Mouse (Mus musculus) MEL (cell line): ENCODE data around the gene Npm1. TPM values are rescaled to one million over a fixed set of nuclear protein-coding genes. Genes with fewer than 3 reads are reported as not detected.

Experiments used
- DNase-seq: peaks from one replicate; pipeline ENCODE4 v3.0.0; 2011; ENCODE audit warnings: low read depth, low spot score
- H3K27ac ChIP-seq: 2 replicates; pipeline ENCODE4 v1.5.1; 2012; ENCODE audit warnings: low read depth, mild to moderate bottlenecking, control low read depth, low read length, moderate library complexity; ENCODE audit not compliant: control insufficient read depth
- H3K27me3 ChIP-seq, 2 experiments: fragments of 150-350 bp in 1 of 2; sonication (generic) in 1 of 2; 2 replicates each; pipeline ENCODE4 v1.6.1; 2012; ENCODE audit warnings: low read length in 2 of 2, mild to moderate bottlenecking in 2 of 2, improper control_type of control experiment in 1 of 2, moderate library complexity in 1 of 2; ENCODE audit not compliant: insufficient read depth in 2 of 2, control insufficient read depth in 1 of 2
- H3K36me3 ChIP-seq, 2 experiments: 2 replicates each; pipeline ENCODE4 v1.6.1; 2012 to 2014; ENCODE audit warnings: low read length in 2 of 2, improper control_type of control experiment in 1 of 2, inconsistent platforms in 1 of 2, mild to moderate bottlenecking in 1 of 2; ENCODE audit not compliant: insufficient read depth in 2 of 2, control insufficient read depth in 1 of 2
- H3K4me1 ChIP-seq, 2 experiments: fragments of 150-350 bp in 1 of 2; sonication (generic) in 1 of 2; 2 replicates each; pipeline ENCODE4 v1.6.1; 2012; ENCODE audit warnings: low read length in 2 of 2, improper control_type of control experiment in 1 of 2, mild to moderate bottlenecking in 1 of 2; ENCODE audit not compliant: insufficient read depth in 2 of 2, control insufficient read depth in 1 of 2
- H3K4me3 ChIP-seq, 2 experiments: fragments of 150-350 bp in 1 of 2; sonication (generic) in 1 of 2; 2 replicates each; pipeline ENCODE4 v1.5.1; 2012; ENCODE audit warnings: low read depth in 2 of 2, low read length in 2 of 2, mild to moderate bottlenecking in 2 of 2, moderate library complexity in 2 of 2, control low read depth in 1 of 2, improper control_type of control experiment in 1 of 2; ENCODE audit not compliant: control insufficient read depth in 1 of 2, insufficient read depth in 1 of 2
- H3K79me2 ChIP-seq: 2 replicates; pipeline ENCODE4 v1.6.1; 2012; ENCODE audit warnings: mild to moderate bottlenecking, low read length, moderate library complexity; ENCODE audit not compliant: control insufficient read depth, poor library complexity, insufficient read depth
- H3K9ac ChIP-seq: 2 replicates; pipeline ENCODE4 v1.6.1; 2012; ENCODE audit warnings: low read depth, mild to moderate bottlenecking, control low read depth, low read length, moderate library complexity; ENCODE audit not compliant: control insufficient read depth, poor library complexity, severe bottlenecking
- H3K9me3 ChIP-seq: fragments of 150-350 bp; sonication (generic); replicated peaks from 2 replicates; pipeline ENCODE4 v1.6.1; 2012; ENCODE audit warnings: mild to moderate bottlenecking, low read length, improper control_type of control experiment, moderate library complexity; ENCODE audit not compliant: insufficient read depth
- BHLHE40 ChIP-seq: IDR thresholded peaks from 2 replicates; pipeline ENCODE4 v1.6.1; 2012; ENCODE audit warnings: low read depth, mild to moderate bottlenecking, inconsistent platforms, low read length, improper control_type of control experiment, borderline replicate concordance
- CHD1 ChIP-seq: IDR thresholded peaks from 2 replicates; pipeline ENCODE4 v1.6.1; 2012; ENCODE audit warnings: low read depth, mild to moderate bottlenecking, inconsistent platforms, low read length, improper control_type of control experiment
- CHD2 ChIP-seq: IDR thresholded peaks from 2 replicates; pipeline ENCODE4 v1.6.1; 2011; ENCODE audit warnings: low read length, improper control_type of control experiment
- E2F4 ChIP-seq: IDR thresholded peaks from 2 replicates; pipeline ENCODE4 v1.6.1; 2011; ENCODE audit warnings: low read depth, low read length, improper control_type of control experiment, borderline replicate concordance
- ELF1 ChIP-seq: IDR thresholded peaks from 2 replicates; pipeline ENCODE4 v1.6.1; 2014; ENCODE audit warnings: low read depth, mild to moderate bottlenecking, inconsistent platforms, low read length, improper control_type of control experiment, moderate library complexity
- ETS1 ChIP-seq: IDR thresholded peaks from 2 replicates; pipeline ENCODE4 v1.6.1; 2012; ENCODE audit warnings: low read depth, mild to moderate bottlenecking, inconsistent platforms, low read length, improper control_type of control experiment, moderate library complexity
- GABPA ChIP-seq: IDR thresholded peaks from 2 replicates; pipeline ENCODE4 v1.6.1; 2012; ENCODE audit warnings: low read depth, mild to moderate bottlenecking, inconsistent platforms, low read length, improper control_type of control experiment, moderate library complexity
- GATA1 ChIP-seq: IDR thresholded peaks from 2 replicates; pipeline ENCODE4 v1.6.1; 2011; ENCODE audit warnings: low read depth, low read length, improper control_type of control experiment
- HCFC1 ChIP-seq: IDR thresholded peaks from 2 replicates; pipeline ENCODE4 v1.6.1; 2012; ENCODE audit warnings: low read depth, mild to moderate bottlenecking, inconsistent platforms, low read length, improper control_type of control experiment, moderate library complexity
- MEF2A ChIP-seq: IDR thresholded peaks from 2 replicates; pipeline ENCODE4 v1.6.1; 2014; ENCODE audit warnings: low read depth, mild to moderate bottlenecking, inconsistent platforms, low read length, improper control_type of control experiment; ENCODE audit not compliant: poor library complexity, insufficient replicate concordance, severe bottlenecking; ENCODE audit errors: extremely low read depth
- MXI1 ChIP-seq: IDR thresholded peaks from 2 replicates; pipeline ENCODE4 v1.6.1; 2011; ENCODE audit warnings: mild to moderate bottlenecking, low read depth, low read length, improper control_type of control experiment
- NELFE ChIP-seq: IDR thresholded peaks from 2 replicates; pipeline ENCODE4 v1.6.1; 2011; ENCODE audit warnings: low read depth, low read length, improper control_type of control experiment
- NRF1 ChIP-seq: IDR thresholded peaks from 2 replicates; pipeline ENCODE4 v1.6.1; 2014; ENCODE audit warnings: low read depth, mild to moderate bottlenecking, inconsistent platforms, low read length, improper control_type of control experiment, moderate library complexity; ENCODE audit not compliant: poor library complexity, insufficient read depth, severe bottlenecking
- POLR2A ChIP-seq, 2 experiments: IDR thresholded peaks; 2 replicates each; pipeline ENCODE4 v1.6.1; 2011 to 2012; ENCODE audit warnings: low read length in 2 of 2, mild to moderate bottlenecking in 2 of 2, control low read depth in 1 of 2, improper control_type of control experiment in 1 of 2, low read depth in 1 of 2, moderate library complexity in 1 of 2; ENCODE audit not compliant: control insufficient read depth in 1 of 2, insufficient read depth in 1 of 2, poor library complexity in 1 of 2
- RAD21 ChIP-seq: IDR thresholded peaks from 2 replicates; pipeline ENCODE4 v1.6.1; 2011; ENCODE audit warnings: mild to moderate bottlenecking, low read depth, low read length, improper control_type of control experiment
- TAL1 ChIP-seq: IDR thresholded peaks from 2 replicates; pipeline ENCODE4 v1.6.1; 2012; ENCODE audit warnings: mild to moderate bottlenecking, inconsistent platforms, low read length, moderate library complexity, mixed read lengths
- TBP ChIP-seq: IDR thresholded peaks from 2 replicates; pipeline ENCODE4 v1.8.0; 2011; ENCODE audit warnings: low read depth, low read length, improper control_type of control experiment
- TCF12 ChIP-seq: IDR thresholded peaks from 2 replicates; pipeline ENCODE4 v1.6.1; 2014; ENCODE audit warnings: low read depth, mild to moderate bottlenecking, inconsistent platforms, low read length, improper control_type of control experiment, moderate library complexity
- UBTF ChIP-seq: IDR thresholded peaks from 2 replicates; pipeline ENCODE4 v1.6.1; 2012; ENCODE audit warnings: low read depth, mild to moderate bottlenecking, inconsistent platforms, low read length, improper control_type of control experiment, moderate library complexity, borderline replicate concordance; ENCODE audit not compliant: insufficient read depth
- USF2 ChIP-seq, 2 experiments: IDR thresholded peaks; 2 replicates each; pipeline ENCODE4 v1.6.1; 2011 to 2012; ENCODE audit warnings: improper control_type of control experiment in 2 of 2, low read length in 2 of 2, borderline replicate concordance in 1 of 2, inconsistent platforms in 1 of 2, low read depth in 1 of 2, mild to moderate bottlenecking in 1 of 2; ENCODE audit not compliant: insufficient read depth in 1 of 2
- ZKSCAN1 ChIP-seq: IDR thresholded peaks from 2 replicates; pipeline ENCODE4 v1.6.1; 2012; ENCODE audit warnings: low read depth, mild to moderate bottlenecking, inconsistent platforms, low read length, improper control_type of control experiment, moderate library complexity
- ZMIZ1 ChIP-seq: IDR thresholded peaks from 2 replicates; pipeline ENCODE4 v1.6.1; 2012; ENCODE audit warnings: low read depth, mild to moderate bottlenecking, inconsistent platforms, low read length, improper control_type of control experiment, moderate library complexity
- ZNF384 ChIP-seq: IDR thresholded peaks from 2 replicates; pipeline ENCODE4 v1.6.1; 2012; ENCODE audit warnings: low read depth, mild to moderate bottlenecking, inconsistent platforms, low read length, improper control_type of control experiment
- polyA plus RNA-seq, 2 experiments: library from polyadenylated mRNA; stranded (reverse) in 1 of 2; unstranded in 1 of 2; fragments of >175 nt in 1 of 2; fragments of >200 nt in 1 of 2; gene quantifications; 2 replicates each; pipeline versions ENCODE4 v1.2.1 to v1.2.4; 2012; ENCODE audit warnings: low replicate concordance in 2 of 2, low read depth in 1 of 2; ENCODE audit not compliant: insufficient read length in 2 of 2, insufficient read depth in 1 of 2, missing spikeins in 1 of 2
- total RNA-seq: library from RNA; depleted of rRNA; stranded (reverse); fragments of 300-350 nt; gene quantifications from 2 replicates; pipeline ENCODE4 v1.2.3, GENCODE M21; 2012

The Npm1 gene
- total and polyA plus RNA-seq, 3 experiments, result 839 to 4,033 (median 3,244) TPM

DNA sequence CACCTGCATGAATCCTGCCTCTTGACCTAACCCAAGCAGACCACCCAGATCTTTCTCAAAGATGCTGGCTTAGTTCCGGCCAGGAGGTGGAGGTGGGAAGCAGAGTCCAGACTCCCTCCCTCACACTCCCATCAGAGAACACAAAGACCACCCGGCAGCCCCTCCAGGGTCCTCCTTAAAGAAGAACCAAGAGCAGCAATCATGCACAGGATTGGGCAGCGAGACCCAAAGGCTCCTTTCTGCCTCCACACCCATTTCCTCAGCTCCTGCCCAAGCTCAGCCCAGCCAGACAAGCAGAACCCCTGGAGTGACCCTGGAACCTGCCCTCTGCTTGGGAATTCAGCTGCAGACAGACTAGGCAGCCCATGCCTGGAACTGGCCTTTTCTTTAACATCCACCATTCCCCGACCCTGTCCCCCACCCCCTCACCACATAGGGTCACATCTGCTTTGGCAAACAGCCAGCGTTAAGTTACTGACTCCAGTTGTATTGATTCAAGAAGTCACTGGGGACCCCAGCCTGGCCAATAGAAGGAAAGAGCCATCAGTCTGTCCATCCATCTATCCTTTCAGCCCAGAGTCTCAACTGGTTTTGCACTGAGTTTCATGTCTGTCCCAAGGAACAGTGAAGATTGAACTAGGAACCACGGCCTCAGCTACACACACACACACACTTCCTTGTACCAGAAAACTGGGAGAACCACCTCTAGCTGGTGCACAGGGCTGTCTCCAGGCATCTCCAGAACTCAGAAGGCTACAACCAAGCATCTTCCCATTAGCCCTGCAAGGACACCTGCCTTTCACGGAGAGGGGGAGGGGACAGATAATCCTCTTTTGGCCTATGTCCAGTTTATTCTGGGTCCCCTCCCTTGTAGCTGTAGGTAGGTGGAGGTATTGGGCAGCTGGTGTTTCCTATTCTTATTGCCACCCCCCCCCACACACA lies 17.5 kb downstream of the Npm1 start:
- Histone ChIP-seq H3K9ac (no peak overlapping the region), H3K36me3 (peaks cover 0 to 2% of the 10 kb centered on the region in 2 experiments; a peak in 1 of 4 replicates), H3K27ac (no peak overlapping the region), H3K4me3 (no peak overlapping the region), H3K4me1 (no peaks in the 10 kb centered on the region), H3K27me3 (no peaks in the 10 kb centered on the region), H3K9me3 (no peaks in the 10 kb centered on the region), H3K79me2 (no peaks in the 10 kb centered on the region)
- TF ChIP-seq GATA1 (no peak), ZMIZ1 (no peak), TAL1 (no peak), MXI1 (no peak), ELF1 (no peak), E2F4 (no peak), POLR2A (IDR thresholded peaks at IDR 0.05; ENCODE audit: control insufficient read depth in 1 of 2, insufficient read depth in 1 of 2, low read depth in 1 of 2, low read length in 2 of 2, poor library complexity in 1 of 2) (no peak), ZKSCAN1 (no peak), ETS1 (no peak), TCF12 (no peak), NRF1 (no peak), RAD21 (no peak), USF2 (IDR thresholded peaks at IDR 0.05; ENCODE audit: borderline replicate concordance in 1 of 2, insufficient read depth in 1 of 2, low read depth in 1 of 2, low read length in 2 of 2) (no peak), MEF2A (no peak), BHLHE40 (no peak), ZNF384 (no peak), UBTF (no peak)
- no peak for DNase-seq

DNA sequence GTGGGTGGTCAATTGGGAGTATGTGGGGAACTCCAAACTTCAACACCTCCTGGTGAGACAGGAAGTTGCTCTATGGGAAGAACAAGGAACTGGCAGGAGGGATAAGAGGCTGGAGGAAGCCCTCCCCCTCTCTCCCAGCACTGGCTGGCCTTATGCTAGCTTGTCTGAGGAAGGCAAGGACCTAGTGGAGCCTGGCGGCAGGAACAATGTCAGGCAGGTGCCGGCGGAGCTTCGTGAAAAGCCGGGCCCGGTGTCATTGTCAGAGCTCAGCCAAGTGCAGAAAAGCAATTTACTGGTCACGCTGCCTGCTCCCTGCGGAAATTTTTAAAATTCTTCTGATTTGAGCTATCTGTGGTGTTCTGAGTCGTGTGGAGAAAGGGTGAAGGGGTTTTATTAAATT lies 19.1 kb downstream of the Npm1 start:
- Histone ChIP-seq H3K36me3 (no peaks in the 10 kb centered on the region), H3K27me3 (no peaks in the 10 kb centered on the region), H3K4me1 (no peaks in the 10 kb centered on the region), H3K9me3 (no peaks in the 10 kb centered on the region), H3K9ac (no peak overlapping the region), H3K27ac (no peak overlapping the region), H3K79me2 (no peaks in the 10 kb centered on the region), H3K4me3 (no peak overlapping the region)
- DNase-seq, result no peak
- no peak for TF ChIP-seq CHD1
- TF ChIP-seq CHD2, result no peak
- TF ChIP-seq TBP, result no peak
- no peak for TF ChIP-seq ZNF384
- no peak for TF ChIP-seq TCF12
- TF ChIP-seq GABPA, result no peak
- no peak for TF ChIP-seq MXI1
- no peak for TF ChIP-seq HCFC1
- no peak for TF ChIP-seq NELFE
- no peak for TF ChIP-seq GATA1
